Mouse (Mus musculus): ENCODE results near the gene Smagp. TPM values are rescaled to one million over a fixed set of nuclear protein-coding genes. Genes with fewer than 3 reads are reported as not detected.
"Not testable (repeated sequence)": the region's sequence is repeated elsewhere in the genome, so short reads cannot be mapped to it uniquely, and the experiment has no call there.

Gene Smagp
- total RNA-seq, 2 experiments from 2014 or later = 13.7 to 15.8 TPM

DNA sequence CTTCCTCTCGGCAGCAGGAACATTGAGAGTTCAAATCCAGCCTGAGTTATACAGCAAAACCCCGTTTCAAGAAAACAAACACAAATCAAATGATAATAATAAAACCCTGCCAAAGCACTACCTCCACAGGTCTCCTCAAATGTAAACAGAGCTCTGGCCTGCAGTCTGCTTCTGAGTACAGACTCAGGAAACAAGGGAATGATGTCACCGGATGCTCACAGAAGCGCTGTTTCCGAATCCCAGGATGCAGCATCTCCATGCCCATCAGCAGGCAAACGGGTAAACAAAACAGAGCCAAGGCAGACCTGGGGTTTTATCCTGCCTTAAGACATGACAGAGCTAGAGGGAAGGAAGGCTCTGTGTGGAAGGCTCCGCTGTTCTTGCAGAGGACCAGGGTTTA, 7.9 kb downstream of the Smagp start:
- no peak for DNase-seq
- intact Hi-C loops (cut with DNase I) = no loop called here

GRCm38 (mm10) chr15:100627774-100628370, 8.9 kb downstream of the Smagp start:
- no peak for DNase-seq
- intact Hi-C loops (cut with DNase I) = no loop called here

DNA sequence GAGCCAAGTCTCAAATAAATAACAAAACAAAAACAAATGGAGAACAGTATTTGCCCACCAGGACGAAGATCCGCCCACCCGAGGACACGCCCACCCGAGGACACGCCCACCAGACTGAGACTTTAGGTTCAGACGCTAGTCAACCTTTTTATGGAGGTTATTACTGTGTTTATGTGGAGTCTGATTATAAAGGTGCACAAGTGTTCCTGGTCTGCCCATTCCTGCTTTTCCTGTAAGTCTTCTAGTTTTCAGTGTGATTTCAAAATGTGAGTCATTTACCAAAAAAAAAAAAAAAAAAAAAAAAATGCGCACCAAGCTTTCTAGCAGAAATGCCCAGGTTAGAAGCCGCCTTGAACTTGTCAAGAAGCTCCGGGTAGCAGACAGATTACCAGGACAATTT, 9.5 kb downstream of the Smagp start:
- intact Hi-C loops (cut with DNase I) = no loop called here
- DNase-seq = no peak

DNA sequence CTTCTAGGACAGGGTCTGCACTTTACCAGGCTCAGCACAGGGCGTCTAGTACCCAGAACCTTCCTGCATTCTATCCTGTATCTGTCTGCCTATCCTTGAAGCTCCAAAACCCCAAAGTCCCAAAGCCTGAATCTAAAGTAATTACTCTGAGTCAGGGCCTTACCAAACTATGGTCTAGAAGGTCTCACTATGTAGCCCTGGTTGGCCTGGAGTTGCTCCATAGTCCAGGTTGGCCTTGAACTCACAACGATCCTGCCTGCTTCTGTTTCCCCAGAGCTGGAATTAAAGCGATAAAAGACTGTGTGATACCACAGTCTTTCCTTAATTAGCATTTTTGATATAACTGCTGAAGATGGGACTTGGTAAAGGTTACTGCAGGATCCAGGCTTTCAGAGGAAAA, 12.3 kb downstream of the Smagp start:
- DNase-seq = no peak
- intact Hi-C loops (cut with DNase I) = no loop called here

- DNase-seq = no peak
- intact Hi-C loops (cut with DNase I) = no loop called here
Observed at GRCm38 (mm10) chr15:100623754-100624153, 13.0 kb downstream of the Smagp start.

DNA sequence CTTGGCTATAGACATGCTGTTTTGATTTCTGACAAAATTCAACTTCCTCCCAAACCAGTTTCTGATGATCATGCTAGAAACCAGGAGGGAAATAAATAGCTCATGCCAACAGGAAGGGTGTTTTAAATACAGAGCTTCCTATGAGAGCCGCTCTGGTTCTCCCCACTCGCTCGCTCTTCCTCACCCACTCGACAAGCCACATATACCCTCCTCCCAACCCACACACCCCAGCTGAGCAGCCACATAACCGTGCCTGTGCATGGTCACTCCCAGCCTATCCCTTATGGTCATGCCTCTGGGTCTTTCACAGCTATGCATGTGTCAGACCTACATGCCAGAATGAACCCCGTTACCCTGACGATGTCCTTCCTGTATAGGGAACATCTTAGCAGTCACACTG, 14.6 kb downstream of the Smagp start:
- intact Hi-C loops (cut with DNase I) = no loop called here
- DNase-seq = no peak

DNA sequence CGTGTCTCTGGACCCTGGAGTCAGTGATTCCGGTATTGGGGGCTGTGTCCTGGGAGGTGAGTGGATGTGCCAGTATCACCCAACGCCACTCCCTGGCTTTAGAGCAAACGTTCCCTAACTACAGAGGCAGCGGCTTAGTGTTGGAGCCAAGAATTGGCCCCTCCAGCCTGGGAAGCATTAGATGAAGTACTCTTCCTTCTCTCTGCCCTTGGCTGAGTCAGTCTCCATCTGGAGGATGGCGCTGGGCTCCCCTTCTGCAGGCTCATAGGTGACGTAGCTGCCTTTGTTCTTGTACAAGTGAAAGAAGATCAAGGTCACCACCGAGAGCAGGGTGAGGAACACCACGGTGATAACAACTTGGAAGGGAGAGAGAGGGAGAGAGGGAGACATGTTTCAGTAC, 15.1 kb downstream of the Smagp start:
- DNase-seq; intact Hi-C loops (cut with DNase I): not testable (repeated sequence)

DNA sequence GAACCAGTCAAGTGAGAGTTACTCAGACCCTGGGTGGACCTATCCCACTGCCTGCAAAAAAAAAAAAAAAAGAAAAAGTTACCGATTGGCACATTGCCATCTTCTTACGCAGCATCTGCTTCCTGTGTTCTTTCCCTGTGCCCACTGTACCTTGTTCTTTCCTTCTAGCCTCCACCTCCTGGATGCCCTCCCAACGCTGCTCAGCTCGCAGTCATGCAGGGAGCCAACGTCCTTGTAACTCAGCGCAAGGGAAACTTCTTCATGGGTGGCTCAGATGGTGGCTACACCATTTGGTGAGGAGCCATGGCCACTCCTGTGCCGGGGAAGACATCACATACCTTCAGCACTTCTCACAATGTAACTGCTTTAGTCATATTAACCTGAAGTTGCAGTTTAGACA, 17.5 kb downstream of the Smagp start:
- intact Hi-C loops (cut with DNase I) = loop anchor here (10.0 kb wide), 2 partner anchors 394 to 644 kb away; partner anchors contain the start of genes Atf1 and Larp4
- DNase-seq = no peak

DNA sequence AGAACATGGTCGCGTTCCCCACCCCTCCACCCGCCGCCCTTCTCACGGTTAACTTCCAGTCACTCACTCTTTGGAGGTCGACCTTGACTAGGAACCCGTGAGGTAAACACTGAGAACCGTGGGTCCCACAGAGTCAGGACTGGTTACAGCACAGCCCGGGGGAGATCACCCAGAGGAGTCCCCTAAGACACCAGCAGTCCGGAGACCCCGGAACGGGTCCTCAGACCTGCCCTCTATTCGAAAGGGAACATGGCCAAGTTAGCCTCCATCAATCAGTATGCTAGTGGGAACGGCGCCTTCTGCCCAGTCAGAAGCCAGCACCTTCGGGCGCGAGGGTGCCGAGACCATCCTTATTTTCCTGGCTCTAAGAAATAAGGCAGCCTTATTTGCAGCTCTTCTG, 20.5 kb downstream of the Smagp start:
- intact Hi-C loops (cut with DNase I) = loop anchor here (10.0 kb wide), 2 partner anchors 391 to 641 kb away; partner anchors contain the start of genes Atf1 and Larp4
- DNase-seq = no peak

DNA sequence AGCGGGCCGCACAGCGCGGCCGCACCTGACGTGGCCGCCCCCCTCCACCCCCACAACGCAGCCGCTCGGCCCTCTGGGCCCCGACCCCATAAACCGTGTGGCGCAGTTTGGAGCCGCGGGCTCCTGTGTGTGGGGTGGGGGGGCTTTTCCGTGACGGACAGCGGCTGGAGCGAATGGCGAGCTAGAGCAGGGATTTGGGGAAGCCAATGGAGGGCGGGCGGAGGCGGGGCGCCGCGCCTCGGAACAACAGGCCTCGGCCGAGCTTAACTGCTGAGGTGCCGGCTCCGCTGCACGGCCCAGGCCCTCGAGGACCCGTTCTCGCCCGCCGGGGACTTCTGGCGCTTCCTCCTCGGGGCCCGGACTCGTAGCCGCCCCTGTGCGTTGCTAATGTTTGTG, 20.9 kb downstream of the Smagp start:
- intact Hi-C loops (cut with DNase I) = loop anchor here (10.0 kb wide), 2 partner anchors 391 to 641 kb away; partner anchors contain the start of genes Atf1 and Larp4

DNA sequence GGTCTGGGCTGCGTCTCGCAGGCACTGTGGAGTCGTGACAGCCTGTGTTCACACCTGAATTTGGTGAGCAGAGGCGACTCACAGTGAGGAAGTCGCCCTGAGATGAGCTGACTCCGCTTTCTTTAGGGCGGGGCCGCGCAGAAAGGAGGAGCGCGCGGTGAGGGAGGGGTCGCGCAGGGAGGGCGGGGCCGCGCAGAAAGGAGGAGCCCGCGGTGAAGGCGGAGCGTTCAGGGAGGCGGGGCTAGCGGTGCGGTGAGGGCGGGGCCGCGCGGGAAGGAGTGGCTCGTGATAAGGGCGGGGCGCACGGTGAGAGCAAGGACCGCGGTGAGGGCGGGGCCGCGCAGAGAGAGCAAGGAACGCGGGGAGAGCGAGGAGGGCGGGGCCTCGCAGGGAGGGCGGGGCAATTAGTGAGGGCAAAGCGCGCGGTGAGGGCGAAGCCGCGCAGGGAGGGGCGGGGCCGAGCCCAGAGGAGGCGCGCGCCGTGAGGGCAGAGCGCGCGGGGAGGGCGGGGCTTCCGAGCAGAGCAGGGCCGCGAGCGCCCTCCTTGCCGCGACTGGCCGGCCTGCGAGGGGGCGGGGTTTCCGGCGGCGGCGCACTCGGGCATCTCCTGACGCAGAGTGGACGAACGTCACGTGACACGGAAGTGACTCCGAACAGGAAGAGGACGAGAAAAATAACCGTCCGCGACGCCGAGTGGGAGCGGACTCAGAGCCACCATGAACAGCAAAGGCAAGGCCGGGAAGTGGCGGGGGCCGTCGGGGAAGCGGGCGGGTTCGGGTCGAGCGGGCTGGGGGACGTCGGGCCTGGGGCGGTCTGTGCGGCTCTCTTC, 21.5 kb downstream of the Smagp start, which contains the start of gene Dazap2:
TSS of gene Dazap2 (plus strand) at position 354 of the 829 bp plus-strand sequence.
- intact Hi-C loops (cut with DNase I) = loop anchor here (5.0 to 10.0 kb wide), 3 partner anchors 148 to 640 kb away; partner anchors contain the start of genes Atf1, Larp4 and Letmd1

More for the DNA sequence above, 20.9 kb downstream of the Smagp start:
- peak; percentile 90 to 92 for DNase-seq

GRCm38 (mm10) chr15:100614218-100614995, 22.3 kb downstream of the Smagp start:
- no peak for DNase-seq
- intact Hi-C loops (cut with DNase I) = loop anchor here (5.0 to 10.0 kb wide), 3 partner anchors 147 to 640 kb away; partner anchors contain the start of genes Atf1, Larp4 and Letmd1

More for the DNA sequence above, 21.5 kb downstream of the Smagp start, which contains the start of gene Dazap2:
- DNase-seq = peak; percentile 98 to 99

- intact Hi-C loops (cut with DNase I) = loop anchor here (1.0 to 10.0 kb wide), 6 partner anchors 65 to 639 kb away; partner anchors contain the start of genes Atf1, Larp4 and Letmd1
- peak; percentile 85 to 86 for DNase-seq
Observed at GRCm38 (mm10) chr15:100613584-100613983, 23.2 kb downstream of the Smagp start.

DNA sequence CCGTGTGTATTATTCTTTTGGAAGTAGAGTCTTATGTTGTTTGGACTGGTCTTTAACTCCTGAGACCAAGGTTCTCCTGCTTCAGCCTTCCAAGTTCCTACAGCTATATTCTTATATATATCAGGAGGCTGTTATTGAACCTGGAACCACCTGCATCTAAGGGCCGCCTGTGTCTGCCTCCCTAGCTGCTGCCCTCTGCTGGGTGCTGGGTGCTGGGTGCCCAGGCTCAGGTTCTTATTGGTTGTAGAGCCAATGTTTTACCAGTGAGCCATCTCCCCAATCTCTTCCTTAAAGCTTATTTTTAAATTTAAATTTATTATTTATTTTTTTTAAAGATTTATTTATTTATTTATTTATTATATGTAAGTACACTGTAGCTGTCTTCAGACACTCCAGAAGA, 24.3 kb downstream of the Smagp start:
- no peak for DNase-seq
- intact Hi-C loops (cut with DNase I) = loop anchor here (2.0 to 10.0 kb wide), 5 partner anchors 64 to 638 kb away; partner anchors contain the start of genes Atf1, Larp4 and Letmd1

- DNase-seq = no peak
- intact Hi-C loops (cut with DNase I) = loop anchor here (2.0 to 10.0 kb wide), 5 partner anchors 63 to 637 kb away; partner anchors contain the start of genes Atf1, Larp4 and Letmd1
Observed at GRCm38 (mm10) chr15:100611951-100612350, 24.8 kb downstream of the Smagp start.

DNA sequence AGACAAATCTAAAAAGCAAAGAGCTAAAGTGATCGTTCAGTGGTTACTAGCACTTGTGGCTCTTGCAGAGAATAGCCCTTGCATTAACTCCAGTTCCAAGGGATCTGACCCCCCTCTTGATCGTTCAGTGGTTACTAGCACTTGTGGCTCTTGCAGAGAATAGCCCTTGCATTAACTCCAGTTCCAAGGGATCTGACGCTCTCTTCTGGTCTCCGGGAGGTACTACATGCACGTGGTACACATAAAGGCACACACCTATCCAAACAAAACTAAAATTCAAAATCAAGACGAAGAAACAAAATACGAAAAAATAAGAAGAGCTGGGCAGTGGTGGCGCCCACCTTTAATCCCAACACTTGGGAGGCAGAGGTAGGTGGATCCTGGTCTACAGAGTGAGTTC, 30.1 kb downstream of the Smagp start:
- intact Hi-C loops (cut with DNase I); DNase-seq: not testable (repeated sequence)

DNA sequence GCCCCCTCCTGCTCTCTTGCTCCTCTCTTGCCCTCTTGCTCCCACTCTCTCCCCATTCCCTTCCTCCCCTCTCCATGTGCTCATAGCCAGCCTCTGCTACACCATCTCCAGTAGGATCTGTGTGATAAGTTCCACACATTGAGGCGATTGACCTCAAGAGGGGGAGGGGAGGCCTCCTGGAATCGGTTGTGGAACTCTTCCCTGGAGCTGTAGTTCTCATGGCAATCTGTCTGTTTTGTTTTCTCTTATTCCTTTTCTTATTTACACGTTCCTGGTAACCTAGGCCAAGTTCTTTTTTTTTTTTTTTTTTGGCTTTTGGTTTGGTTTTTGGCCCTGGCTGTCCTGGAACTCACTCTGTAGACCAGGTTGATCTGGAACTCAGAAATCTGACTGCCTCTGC, 35.1 kb downstream of the Smagp start:
- intact Hi-C loops (cut with DNase I) = no loop called here
- DNase-seq = no peak

DNA sequence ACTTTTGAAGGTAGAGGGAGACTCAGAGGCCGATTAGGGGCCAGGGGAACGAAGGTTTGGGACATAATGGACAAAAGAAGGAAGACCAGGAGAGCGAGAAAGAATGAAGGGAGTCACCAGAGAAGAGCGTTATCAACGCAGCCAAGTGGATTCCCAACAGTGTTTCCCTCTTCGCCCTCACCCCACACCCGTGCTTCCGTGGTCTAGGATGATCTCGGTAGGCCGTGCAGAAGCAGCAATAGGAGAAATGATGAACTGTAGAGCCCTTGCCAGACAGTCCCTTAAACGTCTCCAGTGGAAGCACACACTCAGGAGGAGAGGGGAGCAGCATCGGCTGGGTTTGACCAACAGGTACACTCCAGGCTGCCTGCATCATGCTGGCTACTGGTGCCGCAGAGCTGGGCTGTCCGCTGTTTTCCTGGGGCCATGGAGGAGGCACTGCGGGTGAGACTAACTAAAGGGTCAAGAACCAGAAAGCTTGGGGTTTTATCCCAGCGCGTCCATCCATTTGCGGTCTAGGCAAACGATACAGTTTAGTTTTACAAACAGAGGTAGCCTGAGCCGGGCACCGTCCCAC, 36.0 kb downstream of the Smagp start:
- DNase-seq = no peak
- intact Hi-C loops (cut with DNase I) = no loop called here

DNA sequence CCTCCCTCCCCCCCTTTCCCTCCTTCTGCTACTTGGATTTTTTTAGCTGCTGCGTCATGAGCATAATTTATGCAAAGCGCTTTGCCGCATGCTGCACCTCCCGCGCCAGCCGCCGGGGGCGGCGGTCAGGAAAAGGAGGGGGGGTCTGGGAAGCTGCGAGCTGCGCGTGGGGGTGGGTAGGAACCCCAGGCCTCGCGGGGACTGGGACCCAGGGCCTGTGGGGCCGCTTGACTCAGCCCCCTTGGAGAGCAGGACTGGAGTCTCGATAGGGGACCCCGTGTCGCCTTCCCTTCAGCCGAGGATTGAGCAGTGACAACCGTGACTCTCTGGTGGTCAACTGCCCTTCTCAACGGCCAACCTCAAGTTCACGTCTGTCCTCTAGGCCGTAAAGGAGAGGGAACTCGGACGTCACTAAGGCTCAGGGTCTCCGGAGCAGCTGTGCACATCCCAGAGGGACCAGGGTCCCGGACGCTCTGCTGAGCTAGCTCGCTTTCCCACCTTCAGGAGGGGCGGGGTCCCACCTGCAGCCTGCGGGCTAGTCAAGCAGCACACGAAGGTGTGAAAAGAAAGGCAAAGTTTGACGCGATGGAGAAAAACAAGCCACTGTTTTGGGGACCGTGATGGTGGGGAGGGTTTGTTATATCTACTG, 36.6 kb downstream of the Smagp start:
- intact Hi-C loops (cut with DNase I) = no loop called here
- peak in 1 of 2 experiments; percentile 68 for DNase-seq
